Mouse (Mus musculus): ENCODE measurements around the gene Dpy19l2. TPM values are rescaled to one million over a fixed set of nuclear protein-coding genes. Genes with fewer than 3 reads are reported as not detected.

Gene Dpy19l2
- polyA plus RNA-seq, 1 experiment from 2014 or later, result 0.32 TPM

GRCm38 (mm10) chr9:24508880-24509279 is 187.2 kb downstream of the Dpy19l2 start:
- no peaks in the 10 kb centered on the region for H3K36me3 ChIP-seq
- H3K4me3 ChIP-seq, result no peak overlapping the region
- no peak overlapping the region for H3K9ac ChIP-seq (replicated peaks)
- 90% methylated on average over 4 of the region's 4 CpGs for WGBS
- H3K27ac ChIP-seq (replicated peaks), result no peak overlapping the region
- no peaks in the 10 kb centered on the region for H3K9me3 ChIP-seq
- H3K4me1 ChIP-seq, result peaks cover 1% of the 10 kb centered on the region; the same call in 1 of the 2 replicates
- no peak overlapping the region for H3K4me2 ChIP-seq (replicated peaks)
- H3K27me3 ChIP-seq, result no peaks in the 10 kb centered on the region
- ATAC-seq (replicated peaks), result no peak

Other genes with a start within 250 kb of the Dpy19l2 start
- 34.7 and 52.8 TPM in 2 replicates for gene Dpy19l1, start 193.2 kb downstream of the Dpy19l2 start, polyA plus RNA-seq (2015; fragmentation: Nextera tagmentation; extraction: Ambion mirVana)
- not detected in 2 replicates for gene Cypt4, start 71.1 kb downstream of the Dpy19l2 start, polyA plus RNA-seq (2015; fragmentation: Nextera tagmentation; extraction: Ambion mirVana)
- gene Tbx20, start 78.0 kb upstream of the Dpy19l2 start, polyA plus RNA-seq (2015; fragmentation: Nextera tagmentation; extraction: Ambion mirVana), result 0.03 and 0.04 TPM in 2 replicates